Mouse (Mus musculus): ENCODE results near the gene Pkd2l1. TPM values are rescaled to one million over a fixed set of nuclear protein-coding genes. Genes with fewer than 3 reads are reported as not detected.

The Pkd2l1 gene
- polyA plus RNA-seq, 1 experiment from 2014 or later, result not detected

GRCm38 (mm10) chr19:44107661-44108521 is 84.4 kb downstream of the Pkd2l1 start:
- no peaks in the 10 kb centered on the region for H3K27me3 ChIP-seq (ENCODE audit: control insufficient read depth, insufficient read depth, low read length)
- peaks cover 5 to 11% of the 10 kb centered on the region in 2 experiments for H3K4me1 ChIP-seq (ENCODE audit: control insufficient read depth in 2 of 2, insufficient read depth in 2 of 2, low read length in 2 of 2)
- peak overlapping the region; percentile 44 to 98 for H3K4me3 ChIP-seq (ENCODE audit: control insufficient read depth in 1 of 2, insufficient read depth in 1 of 2, low read depth in 1 of 2, low read length in 2 of 2)
- peak overlapping the region; percentile 81 for H3K4me2 ChIP-seq (ENCODE audit: low read length)
- H3K9ac ChIP-seq (ENCODE audit: low read length), result peak overlapping the region; percentile 96
- ATAC-seq (ENCODE audit: insufficient number of reproducible peaks, insufficient read depth, low FRiP score, low read depth), result no peak
- 29% methylated on average over 22 of the region's 22 CpGs for WGBS
- no peak overlapping the region; a peak in 1 of 4 replicates for H3K27ac ChIP-seq (replicated peaks in 1 of 2; ENCODE audit: control insufficient read depth in 1 of 2, insufficient read depth in 1 of 2, low read depth in 2 of 2, low read length in 2 of 2)
- no peaks in the 10 kb centered on the region for H3K9me3 ChIP-seq (ENCODE audit: control insufficient read depth, low read length)
- H3K36me3 ChIP-seq (ENCODE audit: control insufficient read depth, insufficient read depth, low read length), result peaks cover 34% of the 10 kb centered on the region

GRCm38 (mm10) chr19:44106831-44107660 is 85.2 kb downstream of the Pkd2l1 start, which contains the start of gene Chuk:
Gene Chuk (minus strand): TSS chr19:44107480.
- Histone ChIP-seq H3K9me3 (ENCODE audit: control insufficient read depth, low read length) (no peaks in the 10 kb centered on the region), H3K36me3 (ENCODE audit: control insufficient read depth, insufficient read depth, low read length) (peaks cover 25% of the 10 kb centered on the region), H3K4me2 (ENCODE audit: low read length) (peak within 1 kb of the TSS; percentile 81), H3K27ac (replicated peaks in 1 of 2; ENCODE audit: control insufficient read depth in 1 of 2, insufficient read depth in 1 of 2, low read depth in 2 of 2, low read length in 2 of 2) (peak within 1 kb of the TSS in 1 of 2 experiments; percentile 62; a peak in 1 of 4 replicates), H3K4me1 (ENCODE audit: control insufficient read depth in 2 of 2, insufficient read depth in 2 of 2, low read length in 2 of 2) (peaks cover 5 to 11% of the 10 kb centered on the region in 2 experiments), H3K9ac (ENCODE audit: low read length) (peak within 1 kb of the TSS; percentile 96), H3K4me3 (ENCODE audit: control insufficient read depth in 1 of 2, insufficient read depth in 1 of 2, low read depth in 1 of 2, low read length in 2 of 2) (peak within 1 kb of the TSS; percentile 71 to 98), H3K27me3 (ENCODE audit: control insufficient read depth, insufficient read depth, low read length) (no peaks in the 10 kb centered on the region)
- peak; percentile 97 for ATAC-seq (ENCODE audit: insufficient number of reproducible peaks, insufficient read depth, low FRiP score, low read depth)
- WGBS, result under 1% methylated on average over 67 of the region's 67 CpGs

GRCm38 (mm10) chr19:44104393-44104792 is 87.8 kb downstream of the Pkd2l1 start:
- no peaks in the 10 kb centered on the region for H3K27me3 ChIP-seq (ENCODE audit: control insufficient read depth, insufficient read depth, low read length)
- 85% methylated on average over 1 of the region's 1 CpGs for WGBS
- H3K9me3 ChIP-seq (ENCODE audit: control insufficient read depth, low read length), result no peaks in the 10 kb centered on the region
- H3K4me3 ChIP-seq (ENCODE audit: control insufficient read depth in 1 of 2, insufficient read depth in 1 of 2, low read depth in 1 of 2, low read length in 2 of 2), result no peak overlapping the region
- H3K36me3 ChIP-seq (ENCODE audit: control insufficient read depth, insufficient read depth, low read length), result peaks cover 15% of the 10 kb centered on the region
- no peak overlapping the region for H3K9ac ChIP-seq (ENCODE audit: low read length)
- no peak overlapping the region for H3K4me2 ChIP-seq (ENCODE audit: low read length)
- peaks cover 5 to 11% of the 10 kb centered on the region in 2 experiments for H3K4me1 ChIP-seq (ENCODE audit: control insufficient read depth in 2 of 2, insufficient read depth in 2 of 2, low read length in 2 of 2)
- ATAC-seq (ENCODE audit: insufficient number of reproducible peaks, insufficient read depth, low FRiP score, low read depth), result no peak
- no peak overlapping the region for H3K27ac ChIP-seq (replicated peaks in 1 of 2; ENCODE audit: control insufficient read depth in 1 of 2, insufficient read depth in 1 of 2, low read depth in 2 of 2, low read length in 2 of 2)

GRCm38 (mm10) chr19:44103001-44103400 is 89.2 kb downstream of the Pkd2l1 start:
- no peak overlapping the region for H3K9ac ChIP-seq (ENCODE audit: low read length)
- ATAC-seq (ENCODE audit: insufficient number of reproducible peaks, insufficient read depth, low FRiP score, low read depth), result no peak
- no peaks in the 10 kb centered on the region for H3K9me3 ChIP-seq (ENCODE audit: control insufficient read depth, low read length)
- H3K4me1 ChIP-seq (ENCODE audit: control insufficient read depth in 2 of 2, insufficient read depth in 2 of 2, low read length in 2 of 2), result peaks cover 4 to 10% of the 10 kb centered on the region in 2 experiments
- 75% methylated on average over 3 of the region's 3 CpGs for WGBS
- peaks cover 25% of the 10 kb centered on the region for H3K36me3 ChIP-seq (ENCODE audit: control insufficient read depth, insufficient read depth, low read length)
- no peak overlapping the region for H3K4me3 ChIP-seq (ENCODE audit: control insufficient read depth in 1 of 2, insufficient read depth in 1 of 2, low read depth in 1 of 2, low read length in 2 of 2)
- no peak overlapping the region for H3K27ac ChIP-seq (replicated peaks in 1 of 2; ENCODE audit: control insufficient read depth in 1 of 2, insufficient read depth in 1 of 2, low read depth in 2 of 2, low read length in 2 of 2)
- H3K27me3 ChIP-seq (ENCODE audit: control insufficient read depth, insufficient read depth, low read length), result no peaks in the 10 kb centered on the region
- H3K4me2 ChIP-seq (ENCODE audit: low read length), result no peak overlapping the region

- H3K4me2 ChIP-seq (ENCODE audit: low read length), result no peak overlapping the region
- no peaks in the 10 kb centered on the region for H3K4me1 ChIP-seq (ENCODE audit: control insufficient read depth in 2 of 2, insufficient read depth in 2 of 2, low read length in 2 of 2)
- no peak overlapping the region for H3K4me3 ChIP-seq (ENCODE audit: control insufficient read depth in 1 of 2, insufficient read depth in 1 of 2, low read depth in 1 of 2, low read length in 2 of 2)
- H3K27me3 ChIP-seq (ENCODE audit: control insufficient read depth, insufficient read depth, low read length), result no peaks in the 10 kb centered on the region
- no peaks in the 10 kb centered on the region for H3K9me3 ChIP-seq (ENCODE audit: control insufficient read depth, low read length)
- H3K36me3 ChIP-seq (ENCODE audit: control insufficient read depth, insufficient read depth, low read length), result peaks cover 45% of the 10 kb centered on the region
- no peak for ATAC-seq (ENCODE audit: insufficient number of reproducible peaks, insufficient read depth, low FRiP score, low read depth)
- no peak overlapping the region for H3K27ac ChIP-seq (replicated peaks in 1 of 2; ENCODE audit: control insufficient read depth in 1 of 2, insufficient read depth in 1 of 2, low read depth in 2 of 2, low read length in 2 of 2)
- H3K9ac ChIP-seq (ENCODE audit: low read length), result no peak overlapping the region
Observed at GRCm38 (mm10) chr19:44100840-44101239, 91.4 kb downstream of the Pkd2l1 start.

Other genes starting within 250 kb of the Pkd2l1 start
- 0.46 and 0.91 TPM in 2 replicates for gene Cpn1, start 205.9 kb downstream of the Pkd2l1 start, polyA plus RNA-seq (2014; fragmentation: Nextera tagmentation; extraction: Ambion mirVana)
- not detected in 2 replicates for gene Cyp2c23, start 163.2 kb downstream of the Pkd2l1 start, polyA plus RNA-seq (2014; fragmentation: Nextera tagmentation; extraction: Ambion mirVana)
- 12.2 and 13.9 TPM in 2 replicates for gene Erlin1, start 122.7 kb downstream of the Pkd2l1 start, polyA plus RNA-seq (2014; fragmentation: Nextera tagmentation; extraction: Ambion mirVana)
- gene Chuk, start 85.0 kb downstream of the Pkd2l1 start, polyA plus RNA-seq (2014; fragmentation: Nextera tagmentation; extraction: Ambion mirVana), result 32.2 and 33.9 TPM in 2 replicates
- 15.1 and 15.2 TPM in 2 replicates for gene Cwf19l1, start 56.6 kb downstream of the Pkd2l1 start, polyA plus RNA-seq (2014; fragmentation: Nextera tagmentation; extraction: Ambion mirVana)
- 60.0 and 66.1 TPM in 2 replicates for gene Bloc1s2, start 46.0 kb downstream of the Pkd2l1 start, polyA plus RNA-seq (2014; fragmentation: Nextera tagmentation; extraction: Ambion mirVana)
- gene Scd3, start 10.8 kb upstream of the Pkd2l1 start, polyA plus RNA-seq (2014; fragmentation: Nextera tagmentation; extraction: Ambion mirVana), result 0.32 TPM in 1 of 2 replicates, not detected in the other
- 139 and 146 TPM in 2 replicates for gene Scd2, start 101.2 kb upstream of the Pkd2l1 start, polyA plus RNA-seq (2014; fragmentation: Nextera tagmentation; extraction: Ambion mirVana)
- 2.1 and 2.9 TPM in 2 replicates for gene Scd4, start 140.7 kb upstream of the Pkd2l1 start, polyA plus RNA-seq (2014; fragmentation: Nextera tagmentation; extraction: Ambion mirVana)
- gene Scd1, start 215.4 kb upstream of the Pkd2l1 start, polyA plus RNA-seq (2014; fragmentation: Nextera tagmentation; extraction: Ambion mirVana), result 0.43 and 1.0 TPM in 2 replicates